Mouse (Mus musculus): ENCODE results near the gene Gipc3. TPM values are rescaled to one million over a fixed set of nuclear protein-coding genes. Genes with fewer than 3 reads are reported as not detected.
A peak's percentile ranks its signal among the peaks of the same experiment; 100 is the strongest.

Gene Gipc3
- total and polyA plus RNA-seq, 3 experiments = 0.08 to 0.09 TPM; not detected in 1

- H3K4me3 ChIP-seq (replicated peaks in 1 of 3; ENCODE audit: low read depth in 2 of 3, low read length in 2 of 3, poor library complexity in 1 of 3) = peak overlapping the region; percentile 81 to 92 (median 92)
- peak overlapping the region; percentile 74 for H3K4me2 ChIP-seq (ENCODE audit: insufficient read depth, low read depth, poor library complexity, severe bottlenecking)
- no peaks in the 10 kb centered on the region; the same call in 1 of the 2 replicates for H3K79me2 ChIP-seq (replicated peaks; ENCODE audit: control insufficient read depth, extremely low read depth, insufficient read depth, poor library complexity, severe bottlenecking)
- peak overlapping the region; percentile 72 for H3K9ac ChIP-seq (ENCODE audit: insufficient read depth, low read depth)
- peaks cover 23 to 38% of the 10 kb centered on the region in 2 experiments for H3K36me3 ChIP-seq (replicated peaks in 1 of 2; ENCODE audit: control insufficient read depth in 1 of 2, insufficient read depth in 1 of 2, low read length in 1 of 2)
- H3K27ac ChIP-seq (ENCODE audit: insufficient read depth, low read depth) = no peak overlapping the region
- dilution Hi-C loops (cut with MboI; ENCODE audit: extremely low pct_ligation_motif_present, extremely low pct_unique_long_range_greater_than_20kb, low sequenced_read_pairs) (no loop called here), in situ Hi-C loops (cut with MboI; ENCODE audit: low pct_ligation_motif_present, low pct_unique_long_range_greater_than_20kb, low sequenced_read_pairs) (loop anchor here (10.0 kb wide), 1 partner anchor 163 kb away; no protein-coding TSS in a partner anchor)
- DNase-seq (ENCODE audit: extremely low read depth) = no peak
- H3K27me3 ChIP-seq (replicated peaks) = no peaks in the 10 kb centered on the region
- TF ChIP-seq MEF2A (IDR thresholded peaks at IDR 0.05; ENCODE audit: borderline replicate concordance, low read depth, low read length) (no peak), EP300 (IDR thresholded peaks at IDR 0.05; ENCODE audit: low read length) (no peak), POLR2A (IDR thresholded peaks at IDR 0.05; ENCODE audit: low read depth, low read length) (no peak), CHD2 (IDR thresholded peaks at IDR 0.05; ENCODE audit: low read length) (0 out of 2 replicates have a peak, but pooled peaks have one; percentile 16), POLR2AphosphoS2 (IDR thresholded peaks at IDR 0.05; ENCODE audit: low read depth, low read length) (no peak), NRF1 (IDR thresholded peaks at IDR 0.05; ENCODE audit: low read depth, low read length) (no peak)
- no peaks in the 10 kb centered on the region for H3K9me3 ChIP-seq (replicated peaks; ENCODE audit: low read length)
- peaks cover 29 to 74% of the 10 kb centered on the region in 2 experiments for H3K4me1 ChIP-seq (ENCODE audit: control insufficient read depth in 1 of 2, insufficient read depth in 2 of 2)
These were observed 15.1 kb upstream of the Gipc3 start for GRCm38 (mm10) chr10:81358209-81358608.

DNA sequence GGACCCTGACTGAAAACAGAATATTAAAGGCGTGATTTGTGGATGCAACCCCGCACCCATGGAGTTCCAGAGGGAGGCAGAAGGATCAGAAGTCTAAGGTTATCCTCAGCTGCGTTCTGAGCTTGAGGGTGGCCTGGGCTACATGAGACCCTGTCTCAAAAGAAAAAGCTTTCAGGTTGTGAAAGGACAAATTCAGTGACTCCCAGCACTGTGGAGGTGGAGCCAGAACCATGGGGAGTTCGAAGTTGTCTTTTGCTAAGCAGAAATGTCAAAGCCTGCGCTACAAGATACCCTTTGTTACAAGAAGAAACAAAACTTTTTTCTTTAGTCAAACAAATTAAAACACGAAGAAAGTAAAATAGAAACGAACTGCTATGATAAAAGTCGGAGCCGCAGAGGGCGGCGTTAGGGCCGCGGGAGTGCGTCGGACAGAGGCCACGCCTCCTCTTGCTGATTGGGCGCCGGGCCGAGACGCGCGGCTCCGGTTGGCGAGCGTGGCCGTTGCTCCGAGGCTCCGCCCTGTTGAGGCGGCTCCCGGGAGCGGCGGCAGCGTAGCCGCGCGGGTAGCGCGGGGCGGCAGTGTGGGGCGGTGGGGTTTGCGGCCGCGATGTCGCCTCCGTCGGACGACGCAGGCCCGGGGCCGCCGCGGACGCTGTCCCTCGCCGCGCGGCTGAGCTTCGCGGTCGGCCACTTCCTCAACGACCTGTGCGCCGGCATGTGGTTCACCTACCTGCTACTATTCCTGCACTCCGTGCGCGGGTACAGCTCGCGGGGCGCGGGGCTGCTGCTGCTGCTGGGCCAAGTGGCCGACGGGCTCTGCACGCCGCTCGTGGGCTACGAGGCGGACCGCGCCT is 14.2 kb upstream of the Gipc3 start, which contains the start of gene Mfsd12:
Gene Mfsd12, plus strand, starts transcription at position 501 of the 854 bp plus-strand sequence.
- H3K4me3 ChIP-seq (replicated peaks in 1 of 3; ENCODE audit: low read depth in 2 of 3, low read length in 2 of 3, poor library complexity in 1 of 3) = peak within 1 kb of the TSS; percentile 81 to 92 (median 92)
- H3K4me2 ChIP-seq (ENCODE audit: insufficient read depth, low read depth, poor library complexity, severe bottlenecking) = peak within 1 kb of the TSS; percentile 74
- peaks cover 14 to 28% of the 10 kb centered on the region in 2 experiments for H3K36me3 ChIP-seq (replicated peaks in 1 of 2; ENCODE audit: control insufficient read depth in 1 of 2, insufficient read depth in 1 of 2, low read length in 1 of 2)
- in situ Hi-C loops (cut with MboI; ENCODE audit: low pct_ligation_motif_present, low pct_unique_long_range_greater_than_20kb, low sequenced_read_pairs) (loop anchor here (10.0 kb wide), 1 partner anchor 162 kb away; no protein-coding TSS in a partner anchor), dilution Hi-C loops (cut with MboI; ENCODE audit: extremely low pct_ligation_motif_present, extremely low pct_unique_long_range_greater_than_20kb, low sequenced_read_pairs) (no loop called here)
- DNase-seq (ENCODE audit: extremely low read depth) = peak; percentile 81
- peak within 1 kb of the TSS; percentile 43 for H3K27ac ChIP-seq (ENCODE audit: insufficient read depth, low read depth)
- no peaks in the 10 kb centered on the region; the same call in 1 of the 2 replicates for H3K79me2 ChIP-seq (replicated peaks; ENCODE audit: control insufficient read depth, extremely low read depth, insufficient read depth, poor library complexity, severe bottlenecking)
- no peaks in the 10 kb centered on the region for H3K9me3 ChIP-seq (replicated peaks; ENCODE audit: low read length)
- peaks cover 23 to 67% of the 10 kb centered on the region in 2 experiments for H3K4me1 ChIP-seq (ENCODE audit: control insufficient read depth in 1 of 2, insufficient read depth in 2 of 2)
- no peaks in the 10 kb centered on the region for H3K27me3 ChIP-seq (replicated peaks)
- H3K9ac ChIP-seq (ENCODE audit: insufficient read depth, low read depth) = peak within 1 kb of the TSS; percentile 72
- TF ChIP-seq ZKSCAN1 (IDR thresholded peaks at IDR 0.05; ENCODE audit: borderline replicate concordance, low read depth, low read length) (no peak), PAX5 (IDR thresholded peaks at IDR 0.05; ENCODE audit: low read length) (no peak), NRF1 (IDR thresholded peaks at IDR 0.05; ENCODE audit: low read depth, low read length) (peak; percentile 41; the same call in 1 of the 2 replicates), MEF2A (IDR thresholded peaks at IDR 0.05; ENCODE audit: borderline replicate concordance, low read depth, low read length) (0 out of 2 replicates have a peak, but pooled peaks have one; percentile 12), USF1 (IDR thresholded peaks at IDR 0.05; ENCODE audit: low read depth, low read length) (no peak), MXI1 (IDR thresholded peaks at IDR 0.05; ENCODE audit: low read depth, low read length) (no peak), ETS1 (conservative IDR thresholded peaks at IDR 0.05; ENCODE audit: low read depth, low read length) (no peak), JUN (IDR thresholded peaks at IDR 0.05; ENCODE audit: insufficient read depth, low read depth, low read length) (no peak), CTCF (conservative IDR thresholded peaks at IDR 0.05 in 1 of 2, IDR thresholded peaks at IDR 0.05 in 1 of 2; ENCODE audit: low read depth in 2 of 2, low read length in 2 of 2) (no peak), RCOR1 (conservative IDR thresholded peaks at IDR 0.05; ENCODE audit: low read depth, low read length) (no peak; the same call in 1 of the 2 replicates), CHD1 (IDR thresholded peaks at IDR 0.05; ENCODE audit: low read depth, low read length) (no peak), ZC3H11A (IDR thresholded peaks at IDR 0.05; ENCODE audit: low read depth, low read length) (no peak), IRF4 (IDR thresholded peaks at IDR 0.05; ENCODE audit: low read depth, low read length) (0 out of 2 replicates have a peak, but pooled peaks have one; percentile 27), UBTF (IDR thresholded peaks at IDR 0.05; ENCODE audit: low read depth, low read length) (peak; percentile 78), SMC3 (IDR thresholded peaks at IDR 0.05; ENCODE audit: low read depth, low read length) (no peak), MAFK (IDR thresholded peaks at IDR 0.05; ENCODE audit: insufficient replicate concordance, low read length) (no peak), POLR2A (IDR thresholded peaks at IDR 0.05; ENCODE audit: low read depth, low read length) (peak; percentile 71), E2F4 (IDR thresholded peaks at IDR 0.05; ENCODE audit: insufficient replicate concordance, low read depth, low read length) (0 out of 2 replicates have a peak, but pooled peaks have one; percentile 47), ZMIZ1 (IDR thresholded peaks at IDR 0.05; ENCODE audit: low read depth, low read length) (no peak), HCFC1 (IDR thresholded peaks at IDR 0.05; ENCODE audit: low read depth, low read length) (peak; percentile 62), POLR2AphosphoS2 (IDR thresholded peaks at IDR 0.05; ENCODE audit: low read depth, low read length) (no peak), USF2 (conservative IDR thresholded peaks at IDR 0.05; ENCODE audit: low read depth, low read length) (no peak), MAX (IDR thresholded peaks at IDR 0.05; ENCODE audit: low read length) (peak; percentile 62; the same call in 1 of the 2 replicates), EP300 (IDR thresholded peaks at IDR 0.05; ENCODE audit: low read length) (no peak), ELF1 (IDR thresholded peaks at IDR 0.05; ENCODE audit: low read depth, low read length) (peak; percentile 56), JUND (conservative IDR thresholded peaks at IDR 0.05; ENCODE audit: low read depth, low read length) (no peak), MYC (IDR thresholded peaks at IDR 0.05; ENCODE audit: low read depth, low read length) (peak; percentile 80), KAT2A (IDR thresholded peaks at IDR 0.05; ENCODE audit: insufficient replicate concordance, low read length) (no peak)
